Mouse (Mus musculus) Patski (cell line): Measurements from ENCODE around the gene Wnt10b. TPM values are rescaled to one million over a fixed set of nuclear protein-coding genes. Genes with fewer than 3 reads are reported as not detected.
A peak's percentile ranks its signal among the peaks of the same experiment; 100 is the strongest.

ENCODE experiments used
- ATAC-seq: fragments of 100-300 bp; one replicate; pipeline ENCODE4 v1.8.0; 2021
- CTCF ChIA-PET: fragments of 350-600 bp; sonication (Branson Sonifier 250); formaldehyde crosslinking; loops from one replicate; lab custom pipeline; 2022; ENCODE audit warnings: inconsistent platforms; lab: Charles Lee
- POLR2A ChIA-PET: fragments of 350-600 bp; sonication (Branson Sonifier 250); formaldehyde crosslinking; loops from one replicate; lab custom pipeline; 2022; ENCODE audit warnings: antibody characterized with exemption, inconsistent platforms; lab: Charles Lee
- DNase-seq: peaks from one replicate; pipeline ENCODE4 v3.0.0-alpha.2; 2011; ENCODE audit warnings: low read depth, low spot score
- H3K27me3 ChIP-seq: fragments of 371-371 bp; one replicate; pipeline ENCODE4 v1.5.1; 2021
- CTCF ChIP-seq: fragments of 100-300 bp; IDR thresholded peaks from one replicate; pipeline ENCODE4 v1.5.1; 2021
- in situ Hi-C: fragments of 300-500 bp; cut with MboI; formaldehyde crosslinking; loops from 3 replicates; pipeline ENCODE4 v1.11.1; 2018; ENCODE audit warnings: low pct_unique_long_range_greater_than_20kb, mixed read lengths
- polyA plus RNA-seq: library from polyadenylated mRNA; unstranded; gene quantifications from one replicate; pipeline ENCODE4 v1.2.3, GENCODE M21; 2021

The Wnt10b gene
- polyA plus RNA-seq, 1 experiment from 2014 or later = not detected

DNA sequence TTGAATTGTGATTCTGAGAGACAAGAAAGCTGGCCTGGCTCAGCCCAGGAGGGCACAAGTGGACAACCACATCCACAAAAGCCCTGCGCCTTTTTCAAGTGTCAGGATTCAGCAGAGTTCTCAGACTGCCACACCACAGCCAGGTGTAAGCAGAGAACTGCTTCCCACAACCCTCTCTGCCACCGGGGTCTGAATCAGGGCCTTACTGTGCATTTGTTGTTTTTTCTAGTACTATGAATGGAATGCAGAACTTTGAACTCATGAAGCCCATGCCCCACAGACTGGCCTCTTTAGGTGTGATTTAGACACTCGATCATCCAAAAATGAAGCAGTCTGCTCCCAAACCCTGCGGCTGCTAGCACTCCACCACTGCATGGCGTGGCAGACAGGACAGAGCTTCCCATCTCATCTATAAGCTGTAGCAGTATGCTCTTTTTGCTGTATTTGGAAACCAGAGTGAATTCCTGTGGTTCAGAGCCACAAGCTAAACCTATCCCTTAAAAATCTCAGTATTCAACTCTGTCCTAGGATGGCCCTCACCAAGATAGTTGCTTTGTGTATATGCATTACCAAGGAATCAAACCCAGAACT is 43.9 kb downstream of the Wnt10b start:
- ChIA-PET POLR2A (interaction anchor here (0.5 to 1.3 kb wide), 3 partner anchors 10 to 23 kb away, joined by 3 to 4 read pairs (median 3); no protein-coding TSS in a partner anchor), CTCF (interaction anchor here (1.1 to 2.6 kb wide), 4 partner anchors 11 to 27 kb away, joined by 3 to 16 read pairs (median 4); no protein-coding TSS in a partner anchor)
- ATAC-seq (peak; percentile 70), DNase-seq (peak; percentile 54)
- in situ Hi-C loops = no loop called here
- no peak for TF ChIP-seq CTCF
- no peaks in the 10 kb centered on the region for H3K27me3 ChIP-seq

- H3K27me3 ChIP-seq = no peaks in the 10 kb centered on the region
- TF ChIP-seq CTCF = no peak
- DNase-seq (no peak), ATAC-seq (no peak)
- in situ Hi-C loops = no loop called here
- POLR2A ChIA-PET = interaction anchor here (1.3 kb wide), 1 partner anchor 10 kb away, joined by 4 read pairs; no protein-coding TSS in a partner anchor
- CTCF ChIA-PET = interaction anchor here (0.7 to 2.6 kb wide), 3 partner anchors 11 to 16 kb away, joined by 3 to 16 read pairs (median 6); no protein-coding TSS in a partner anchor
Observed at GRCm38 (mm10) chr15:98733370-98733769, 44.6 kb downstream of the Wnt10b start.

- no peak for TF ChIP-seq CTCF
- no peaks in the 10 kb centered on the region for H3K27me3 ChIP-seq
- in situ Hi-C loops = no loop called here
- POLR2A ChIA-PET = interaction anchor here (1.1 to 2.0 kb wide), 2 partner anchors 31 to 59 kb away, joined by 4 to 5 read pairs; partner anchors contain the start of gene Arf3
- DNase-seq (no peak), ATAC-seq (no peak)
- CTCF ChIA-PET = no interaction called here
Observed at GRCm38 (mm10) chr15:98732006-98732531, 45.9 kb downstream of the Wnt10b start.

DNA sequence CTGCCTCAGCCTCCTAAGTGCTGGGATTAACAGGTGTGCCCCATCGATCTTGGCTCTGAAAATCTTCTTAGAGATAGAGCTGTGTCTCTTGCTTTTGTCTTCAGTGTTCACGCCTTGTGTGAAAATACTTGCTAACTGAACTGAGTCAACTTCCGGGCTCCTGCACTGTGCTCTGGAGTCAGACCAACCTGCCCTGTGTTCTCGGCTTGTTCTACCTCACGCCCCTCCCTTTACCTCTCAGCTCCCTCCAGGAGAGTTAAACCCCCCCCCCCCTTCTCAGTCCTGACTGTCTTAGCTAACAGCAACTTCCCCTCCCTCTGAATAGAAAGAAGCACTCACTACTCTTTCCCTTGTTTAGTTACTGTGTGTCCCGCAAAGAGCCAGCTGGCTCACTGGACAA is 47.2 kb downstream of the Wnt10b start:
- no peak for DNase-seq
- ChIA-PET POLR2A (interaction anchor here (0.5 to 2.0 kb wide), 4 partner anchors 8 to 755 kb away, joined by 3 to 5 read pairs (median 4); partner anchors contain the start of gene Arf3), CTCF (interaction anchor here (1.2 to 1.3 kb wide), 2 partner anchors 13 to 14 kb away, joined by 3 to 5 read pairs; no protein-coding TSS in a partner anchor)
- in situ Hi-C loops = no loop called here
- H3K27me3 ChIP-seq = no peaks in the 10 kb centered on the region
- TF ChIP-seq CTCF = no peak
- no peak for ATAC-seq

DNA sequence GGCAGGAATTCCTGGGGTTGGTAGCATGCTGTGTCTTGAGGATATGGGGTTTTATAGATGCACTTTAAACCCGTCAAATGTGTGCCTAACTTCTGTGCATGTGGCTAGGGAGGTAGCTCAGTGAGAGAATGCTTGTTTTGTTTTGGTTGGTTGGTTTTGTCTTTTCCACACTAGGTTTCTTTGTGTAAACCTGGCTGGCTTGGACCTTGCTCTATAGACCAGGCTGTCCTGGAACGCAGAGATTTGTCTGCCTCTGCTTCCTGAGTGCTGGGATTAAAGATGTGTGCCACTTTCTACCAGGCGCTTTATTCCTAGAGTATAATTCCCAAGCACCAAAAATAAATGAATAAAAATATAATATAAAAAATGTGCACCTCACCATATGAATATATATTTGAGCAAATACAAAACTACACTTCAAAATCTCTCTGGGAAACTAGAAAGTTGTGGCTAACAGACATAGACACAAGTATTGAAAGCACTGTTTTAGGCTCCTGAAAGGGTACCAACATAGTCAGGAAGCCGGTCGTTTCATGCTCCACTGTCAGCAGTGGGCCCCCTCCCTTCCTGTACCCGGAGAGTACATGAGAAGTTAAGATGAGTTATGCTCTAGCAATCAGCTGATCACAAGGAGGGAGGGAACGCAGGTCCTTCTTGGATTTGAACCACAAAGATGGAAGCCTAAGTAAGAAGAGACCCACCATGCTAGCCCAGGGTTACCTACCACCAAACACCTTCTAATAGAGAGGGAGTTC is 48.0 kb downstream of the Wnt10b start:
- POLR2A ChIA-PET = interaction anchor here (0.5 to 0.7 kb wide), 2 partner anchors 8 to 756 kb away, joined by 3 to 4 read pairs; no protein-coding TSS in a partner anchor
- in situ Hi-C loops = no loop called here

GRCm38 (mm10) chr15:98728366-98728765 is 49.6 kb downstream of the Wnt10b start:
- no peak for TF ChIP-seq CTCF
- ChIA-PET CTCF (no interaction called here), POLR2A (no interaction called here)
- H3K27me3 ChIP-seq = no peaks in the 10 kb centered on the region
- ATAC-seq (no peak), DNase-seq (no peak)
- in situ Hi-C loops = no loop called here

More for the DNA sequence above, 48.0 kb downstream of the Wnt10b start:
- CTCF ChIA-PET = interaction anchor here (1.2 to 1.3 kb wide), 2 partner anchors 14 kb away, joined by 3 to 5 read pairs; no protein-coding TSS in a partner anchor
- TF ChIP-seq CTCF = no peak
- no peaks in the 10 kb centered on the region for H3K27me3 ChIP-seq
- DNase-seq (no peak), ATAC-seq (no peak)

- no peak for TF ChIP-seq CTCF
- in situ Hi-C loops = no loop called here
- no peak for DNase-seq
- no peak for ATAC-seq
- ChIA-PET CTCF (interaction anchor here (0.7 to 1.4 kb wide), 3 partner anchors 11 to 93 kb away, joined by 3 to 4 read pairs (median 3); no protein-coding TSS in a partner anchor), POLR2A (no interaction called here)
- H3K27me3 ChIP-seq = no peaks in the 10 kb centered on the region
Observed at GRCm38 (mm10) chr15:98727443-98728321, 50.3 kb downstream of the Wnt10b start, which contains the start of gene Fkbp11. Gene Fkbp11, minus strand, starts transcription at chr15:98728198.

DNA sequence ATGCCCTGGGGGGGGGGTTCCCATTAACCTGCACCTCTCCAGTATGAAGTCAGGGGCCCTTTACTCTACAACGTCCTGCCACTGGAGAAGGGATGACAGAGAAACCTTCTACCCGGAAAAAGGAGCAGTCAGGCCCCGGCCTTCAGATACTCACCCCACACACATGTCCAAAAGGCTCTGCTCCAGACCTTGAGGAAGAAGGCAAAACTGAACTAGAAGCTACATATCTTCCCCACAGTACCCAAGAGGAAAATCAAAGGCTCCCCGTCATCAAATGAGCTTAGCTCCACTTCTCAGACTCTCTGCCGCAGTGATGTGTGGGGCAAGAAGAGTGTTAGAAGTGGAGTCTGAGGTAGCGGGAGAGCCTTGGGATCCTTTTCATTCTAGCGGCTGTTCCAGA is 51.2 kb downstream of the Wnt10b start:
- TF ChIP-seq CTCF = no peak
- ATAC-seq (no peak), DNase-seq (no peak)
- POLR2A ChIA-PET = no interaction called here
- H3K27me3 ChIP-seq = no peaks in the 10 kb centered on the region
- in situ Hi-C loops = no loop called here
- CTCF ChIA-PET = interaction anchor here (1.4 kb wide), 1 partner anchor 12 kb away, joined by 4 read pairs; no protein-coding TSS in a partner anchor

GRCm38 (mm10) chr15:98726079-98726478 is 51.9 kb downstream of the Wnt10b start:
- TF ChIP-seq CTCF = no peak
- POLR2A ChIA-PET = no interaction called here
- ATAC-seq (no peak), DNase-seq (no peak)
- CTCF ChIA-PET = no interaction called here
- in situ Hi-C loops = no loop called here
- H3K27me3 ChIP-seq = no peaks in the 10 kb centered on the region
